ENCODE assay signal across 15 mouse cellular contexts in genomic region chr6:22792601-22793000, GRCm38 (mm10).
"Had no signal": no experiment of that assay in that cellular context is flagged by ENCODE, and none has a peak within 500 bp of the region (broad histone marks: within the 10 kb centered on the region; RNA-seq: fewer than 3 reads in every experiment).

No protein-coding gene starts in this region.

- ATAC-seq: liver, embryonic 12.5 days had no signal

- H3K4me3 ChIP-seq: limb, embryonic 13.5 days; liver, embryonic 12.5 days; liver, embryonic 15.5 days; lung, embryonic 15.5 days; megakaryocyte, embryonic 14.5 days; midbrain, embryonic 12.5 days had no signal

- DNase-seq: kidney, postnatal 25 days; left cerebral cortex, postnatal 4 days; liver; lung, adult 18-20 months; lung, postnatal 10 days; lung, postnatal 36 days; thymus, adult 18-20 months; thymus, postnatal 36 days had no signal

- H3K4me1 ChIP-seq: liver, embryonic 12.5 days; liver, embryonic 15.5 days; lung, embryonic 15.5 days; megakaryocyte, embryonic 14.5 days had no signal

- H3K9ac ChIP-seq: limb, embryonic 13.5 days; liver, embryonic 12.5 days; liver, embryonic 15.5 days; lung, embryonic 15.5 days; midbrain, embryonic 12.5 days had no signal

- H3K36me3 ChIP-seq: limb, embryonic 13.5 days; liver, embryonic 12.5 days; liver, embryonic 15.5 days; lung, embryonic 15.5 days; midbrain, embryonic 12.5 days had no signal

- H3K9me3 ChIP-seq: limb, embryonic 13.5 days; liver, embryonic 12.5 days; liver, embryonic 15.5 days; lung, embryonic 15.5 days; megakaryocyte, embryonic 14.5 days; midbrain, embryonic 12.5 days had no signal

- H3K27me3 ChIP-seq: limb, embryonic 13.5 days; liver, embryonic 12.5 days; liver, embryonic 15.5 days; lung, embryonic 15.5 days; megakaryocyte, embryonic 14.5 days; midbrain, embryonic 12.5 days had no signal

- H3K27ac ChIP-seq: kidney, postnatal 0 days; limb, embryonic 13.5 days; liver, embryonic 12.5 days; liver, embryonic 15.5 days; lung, embryonic 15.5 days had no signal

- H3K4me2 ChIP-seq: limb, embryonic 13.5 days; liver, embryonic 12.5 days; liver, embryonic 15.5 days; lung, embryonic 15.5 days had no signal
